Mouse (Mus musculus) cerebellum, adult 18-20 months (tissue): Measurements from ENCODE around the gene Dgkz.

Experiments used
- DNase-seq, 2 experiments: peaks; one replicate each; pipeline ENCODE4 v3.0.0; 2021

Dgkz gene

DNA sequence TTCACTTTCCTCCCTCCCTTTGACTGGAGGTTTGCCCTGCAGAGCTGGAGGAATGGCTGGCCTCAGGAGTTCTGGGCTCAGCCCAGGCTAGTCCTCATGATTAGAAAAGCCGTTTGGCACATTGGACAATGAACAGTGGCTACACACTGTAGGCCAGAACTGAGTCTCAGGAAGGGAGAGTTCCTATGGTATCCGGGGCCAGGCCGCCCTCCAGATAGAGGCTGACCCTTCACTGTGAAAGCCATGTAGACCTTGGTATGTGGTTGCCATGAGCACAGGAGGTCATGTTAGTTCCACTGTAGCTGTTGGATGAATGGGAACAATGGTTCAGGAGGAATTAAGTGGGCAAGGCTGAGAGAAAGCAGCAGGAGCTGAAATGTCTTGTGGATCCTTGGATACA, 17.7 kb upstream of the Dgkz start:
- DNase-seq, result no peak

DNA sequence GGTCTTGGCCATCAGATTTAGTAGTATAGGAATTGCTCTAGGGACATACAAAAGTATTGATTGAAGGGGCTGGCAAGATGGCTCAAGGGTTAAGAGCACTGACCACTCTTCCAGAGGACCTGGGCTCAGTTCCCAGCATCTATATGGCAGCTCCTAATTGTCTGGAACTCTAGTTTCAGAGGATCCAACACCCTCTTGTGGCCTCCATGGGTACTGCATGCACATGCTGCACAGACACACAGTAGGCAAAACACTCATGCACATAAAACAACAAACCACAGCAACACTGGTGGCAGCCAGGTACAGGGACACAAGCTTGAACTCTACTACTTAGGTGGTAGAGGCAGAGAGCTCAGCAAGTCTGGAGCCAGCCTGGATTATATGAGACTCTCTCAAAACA, 14.1 kb upstream of the Dgkz start:
- DNase-seq, result no peak

DNA sequence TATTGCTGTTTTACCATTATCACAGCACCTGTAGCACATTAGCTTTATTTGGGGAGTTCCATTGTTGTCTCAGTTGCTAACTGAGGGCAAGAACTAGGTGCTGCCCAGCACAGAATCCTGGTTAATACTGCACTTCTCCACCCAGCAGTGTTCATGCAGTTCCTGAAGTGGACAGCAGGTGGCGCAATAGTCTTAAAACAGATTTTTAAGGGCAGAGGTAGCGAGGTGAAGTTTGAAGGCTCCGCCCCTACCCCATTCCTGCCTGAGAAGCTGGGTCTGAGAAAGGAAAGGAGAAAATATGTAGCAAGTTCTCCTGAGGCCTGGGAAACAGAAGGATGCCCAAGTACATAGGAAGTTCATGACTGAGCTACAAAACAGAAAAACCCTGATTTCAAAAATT, 11.9 kb upstream of the Dgkz start:
- peak; percentile 89 to 91 for DNase-seq

DNA sequence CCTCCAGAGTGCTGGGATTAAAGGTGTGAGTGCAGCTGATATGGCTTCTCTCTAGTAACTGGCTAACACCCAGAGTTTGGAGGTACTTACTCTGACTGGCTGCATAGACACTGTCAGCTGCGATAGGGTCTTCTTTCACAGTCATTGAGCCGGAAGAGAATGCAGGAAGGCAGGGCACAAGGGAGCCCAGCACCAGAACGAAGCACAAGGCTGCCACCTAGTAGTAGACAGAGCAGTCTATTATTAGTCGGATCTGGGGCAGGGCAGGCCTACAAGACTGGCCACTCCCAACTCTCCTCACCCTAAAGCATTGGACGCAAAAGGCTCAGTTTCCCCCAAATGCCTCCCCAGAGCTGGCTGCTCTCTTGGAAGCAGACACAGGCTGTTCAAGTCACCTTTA, 10.4 kb upstream of the Dgkz start:
- peak in 1 of 2 experiments; percentile 43 for DNase-seq

DNA sequence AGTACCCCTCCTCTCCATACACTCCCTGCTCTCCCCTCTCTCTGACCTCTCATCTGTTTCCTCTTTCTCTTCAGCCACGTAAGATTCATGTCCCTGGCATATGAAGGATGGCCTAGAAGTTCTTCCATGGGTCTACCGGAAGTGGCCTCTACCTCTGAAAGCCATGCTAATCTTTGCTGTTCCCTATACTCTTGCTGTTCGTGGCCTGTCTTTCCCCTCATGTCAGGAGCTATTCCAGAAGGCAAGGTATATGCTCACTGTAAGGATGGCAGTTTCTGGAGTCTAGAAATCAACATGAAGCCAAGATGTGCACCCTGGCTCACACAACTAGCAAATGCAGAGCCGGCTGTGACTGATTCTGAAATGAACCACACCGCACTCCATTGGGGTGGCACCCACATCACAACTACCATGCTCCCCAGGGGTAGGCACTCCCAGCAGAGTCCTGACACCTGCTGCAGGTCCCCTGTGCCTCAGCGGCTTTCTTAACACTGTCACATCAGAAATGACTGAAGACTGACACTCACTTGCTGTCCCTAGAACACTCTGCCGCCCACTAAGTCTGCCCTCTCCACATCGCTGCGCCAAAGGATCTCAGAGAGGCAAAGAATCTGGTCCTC, 9.4 kb upstream of the Dgkz start:
- no peak for DNase-seq

DNA sequence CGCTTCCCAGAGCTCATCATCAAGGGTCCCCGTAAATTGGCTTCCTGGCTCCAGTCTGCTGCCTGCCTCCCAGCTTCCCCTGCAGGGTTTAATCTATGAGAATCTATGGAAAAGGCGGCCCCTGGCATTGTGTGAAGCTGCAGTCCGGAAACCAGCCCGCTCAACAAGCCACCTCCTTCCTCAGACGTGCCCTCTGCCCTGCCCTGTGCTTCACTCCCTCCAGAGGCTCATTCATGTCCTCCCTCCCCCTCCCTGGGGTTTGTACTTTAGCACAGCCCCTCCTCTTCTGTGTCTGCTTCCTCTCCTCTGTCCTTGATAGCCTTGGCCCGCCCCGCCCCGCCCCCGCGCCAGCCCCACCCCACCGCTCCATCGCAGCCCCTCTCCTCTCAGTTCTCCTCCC, 8.8 kb upstream of the Dgkz start:
- no peak for DNase-seq

DNA sequence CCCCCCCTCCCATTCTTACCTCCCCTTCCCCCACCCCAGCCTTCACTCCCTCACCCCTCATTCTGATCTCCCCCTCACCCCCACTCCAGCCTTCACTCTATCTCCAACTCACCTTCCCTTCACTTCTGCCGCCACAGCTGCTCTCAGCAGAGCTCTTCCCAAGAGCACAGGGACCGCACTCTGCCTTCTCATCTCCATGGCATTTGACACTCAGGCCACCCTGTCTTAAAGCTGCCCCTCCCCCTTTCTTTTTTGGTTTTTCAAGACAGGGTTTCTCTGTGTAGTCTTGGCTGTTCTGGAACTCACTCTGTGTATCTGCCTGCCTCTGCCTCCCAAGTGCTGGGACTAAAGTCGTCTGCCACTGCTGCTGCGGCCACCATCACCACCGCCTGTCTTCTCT, 5.2 kb upstream of the Dgkz start:
- no peak for DNase-seq

DNA sequence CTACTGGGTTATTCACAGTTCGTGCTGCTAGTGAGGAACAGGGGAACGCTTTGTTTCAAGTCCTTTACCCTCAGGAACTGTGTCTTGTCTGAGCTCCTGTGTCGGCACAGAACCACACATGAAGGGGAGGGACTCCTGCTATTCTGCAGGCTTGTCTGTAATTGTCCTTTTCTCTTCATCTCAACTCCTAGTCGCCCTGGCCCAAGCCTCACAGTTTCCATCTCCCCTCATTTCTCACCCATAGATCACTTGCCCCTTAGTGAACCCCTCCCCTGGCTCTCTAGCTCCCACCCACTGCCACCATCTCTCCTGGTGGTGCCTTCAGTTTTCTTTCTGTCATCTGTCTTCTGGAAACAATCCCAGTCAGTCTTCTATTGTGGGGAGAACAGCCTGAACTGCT, 4.6 kb upstream of the Dgkz start:
- no peak for DNase-seq

DNA sequence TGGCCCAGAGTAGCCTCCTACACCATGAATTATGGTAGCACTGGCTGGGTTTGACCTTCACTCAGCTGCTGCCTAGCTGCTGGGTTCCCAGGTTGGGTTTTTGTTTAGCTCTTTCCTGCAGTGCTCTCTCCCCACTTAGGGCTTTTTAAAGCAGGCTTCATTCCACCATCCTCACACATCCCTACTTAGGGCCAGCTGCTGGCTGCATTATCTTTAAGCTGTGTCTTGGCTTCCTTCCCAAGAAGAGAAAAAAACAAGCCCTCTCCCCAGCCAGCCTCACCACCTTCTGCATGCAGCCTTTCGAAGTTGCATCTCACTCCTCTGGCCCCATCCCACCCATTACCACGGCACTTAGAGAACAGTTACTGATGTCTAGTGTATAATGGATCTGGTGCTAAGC, 2.9 kb upstream of the Dgkz start:
- no peak for DNase-seq

DNA sequence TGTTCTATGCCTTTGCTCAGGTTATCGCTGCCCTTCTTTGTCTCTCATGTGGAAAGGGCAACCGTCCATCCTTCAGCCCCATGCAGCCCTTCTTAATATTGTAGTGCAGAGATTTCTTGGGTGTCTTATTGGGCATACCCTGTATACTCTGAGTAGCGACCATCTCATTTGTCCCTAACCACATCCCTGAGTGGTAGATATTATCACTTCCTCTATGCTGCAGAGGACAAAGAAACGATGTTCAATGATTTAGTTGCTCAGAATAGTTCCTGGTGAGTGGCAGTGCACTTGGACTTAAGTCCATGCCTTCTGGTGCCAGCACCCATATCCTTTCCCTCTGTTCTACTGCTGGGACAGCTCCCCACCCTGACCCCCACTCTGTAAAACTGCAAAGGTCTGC, 2.3 kb upstream of the Dgkz start:
- DNase-seq, result no peak

DNA sequence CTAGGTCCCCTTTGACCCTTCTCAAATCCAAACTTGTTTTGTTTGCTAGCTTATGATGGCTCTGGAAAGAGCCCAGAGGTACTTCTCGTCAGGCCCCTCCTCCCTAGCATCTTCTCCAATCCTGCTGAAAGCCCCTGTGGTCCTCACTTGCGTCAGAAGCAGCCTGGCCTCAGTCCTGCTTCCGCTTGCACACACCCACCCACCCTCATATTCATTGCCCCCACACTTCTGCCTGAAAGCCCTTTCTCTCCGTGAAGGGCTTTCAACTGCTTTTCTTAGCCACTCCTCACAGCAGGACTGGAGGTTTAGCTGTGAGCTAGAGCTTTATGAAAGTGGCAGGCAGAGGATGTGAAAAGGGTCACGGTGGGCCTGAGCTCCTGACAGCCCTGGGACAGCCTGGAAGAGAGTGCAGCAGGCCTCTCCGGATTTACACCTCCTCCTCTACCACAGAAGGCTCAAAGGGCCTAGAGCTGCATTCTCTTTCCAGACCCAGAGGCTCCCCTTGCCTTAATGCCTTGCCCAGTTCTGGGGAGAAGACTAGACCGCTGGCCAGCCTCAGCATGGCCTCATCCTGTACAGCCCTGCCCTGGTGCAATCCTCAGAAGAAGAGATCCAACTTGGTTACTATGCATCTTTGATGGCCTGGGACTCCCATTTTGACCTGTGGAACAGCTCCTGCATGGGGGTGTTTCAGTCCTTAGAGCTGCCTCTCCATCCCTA, 2.1 kb downstream of the Dgkz start:
- peak in 1 of 2 experiments; percentile 18 for DNase-seq

DNA sequence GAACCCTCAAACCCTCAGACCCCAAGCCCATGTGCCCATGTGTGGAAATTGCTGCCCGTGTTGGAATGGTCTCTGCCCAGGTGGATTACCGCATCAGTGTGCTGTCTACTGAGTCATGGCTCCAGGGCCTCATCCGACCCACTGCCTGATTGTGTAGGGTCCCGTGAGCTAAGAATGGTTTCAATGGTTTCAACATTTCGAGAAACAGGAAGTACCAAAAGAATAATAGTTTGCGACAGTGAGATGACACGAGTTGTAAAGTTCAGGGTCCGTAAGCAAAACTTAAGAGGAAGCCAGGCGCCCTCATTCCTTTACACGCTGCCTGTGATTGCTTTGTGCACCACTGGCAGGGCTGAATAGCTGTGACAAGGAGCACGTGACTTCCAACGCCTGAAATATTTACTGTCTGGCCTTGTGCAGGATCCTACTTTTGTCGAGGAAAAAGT, 3.5 kb downstream of the Dgkz start:
- DNase-seq, result peak in 1 of 2 experiments; percentile 29

DNA sequence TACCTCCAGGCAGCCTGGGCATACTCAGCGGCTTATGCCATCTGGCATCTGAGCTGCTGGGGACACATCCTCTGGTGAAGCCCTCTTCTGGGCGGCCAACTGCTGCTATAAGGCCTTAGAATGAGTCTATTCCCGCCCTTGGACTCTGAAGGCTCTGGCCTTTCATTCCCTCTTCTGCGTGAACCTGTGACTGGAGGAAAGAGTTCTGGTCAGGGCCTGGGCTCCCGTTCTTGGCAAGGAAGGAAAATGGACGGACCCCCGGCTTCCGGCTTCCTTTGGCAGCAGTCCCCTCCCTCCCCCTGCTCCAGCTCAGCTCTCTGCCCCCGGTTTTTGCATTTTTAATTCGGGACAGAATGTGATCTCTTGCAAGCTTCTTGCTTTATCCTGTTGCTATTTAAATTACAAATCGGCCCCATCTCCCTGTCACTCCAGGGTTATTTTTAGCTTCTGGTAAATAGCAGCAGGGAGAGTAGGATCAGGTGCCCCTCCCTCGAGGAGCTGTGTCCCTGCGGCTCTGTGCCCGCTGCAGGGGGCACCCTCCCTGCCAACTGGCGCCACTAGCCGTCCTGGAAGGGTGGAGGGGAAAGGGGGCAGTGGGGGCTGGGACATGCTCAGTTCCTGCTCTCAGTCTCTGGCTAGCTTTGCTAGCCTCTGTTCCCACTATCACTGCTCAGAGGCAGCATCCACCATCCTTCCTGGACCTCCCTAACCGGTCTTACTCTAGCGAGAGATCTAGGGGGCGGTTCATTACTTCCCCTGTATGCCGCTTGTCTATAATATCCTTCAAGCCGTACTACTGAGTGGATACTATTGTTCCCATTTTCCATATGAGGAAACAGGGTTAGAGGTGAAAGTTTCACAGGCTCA, 4.2 kb downstream of the Dgkz start:
- DNase-seq, result peak; percentile 85 to 87

DNA sequence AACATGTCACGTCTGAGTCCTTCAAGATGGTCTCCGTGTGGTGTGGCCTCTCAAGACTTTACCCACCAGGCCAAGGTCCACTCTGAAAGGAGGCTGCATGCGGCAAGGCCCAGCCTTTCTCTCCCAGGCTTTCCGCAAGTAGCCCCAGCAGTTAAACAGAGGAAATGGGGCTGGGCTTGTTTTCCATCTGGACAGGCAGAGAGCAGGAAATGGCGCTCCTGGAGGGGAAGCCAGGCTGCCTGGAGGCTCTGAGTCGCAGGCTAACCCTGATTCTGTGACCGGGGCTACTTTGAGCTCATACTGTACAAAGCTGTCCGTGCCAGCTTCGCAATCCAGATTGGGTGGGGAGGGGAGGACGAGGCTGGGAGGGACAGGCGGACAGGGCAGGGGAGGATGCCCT, 7.7 kb downstream of the Dgkz start:
- DNase-seq, result peak in 1 of 2 experiments; percentile 29

DNA sequence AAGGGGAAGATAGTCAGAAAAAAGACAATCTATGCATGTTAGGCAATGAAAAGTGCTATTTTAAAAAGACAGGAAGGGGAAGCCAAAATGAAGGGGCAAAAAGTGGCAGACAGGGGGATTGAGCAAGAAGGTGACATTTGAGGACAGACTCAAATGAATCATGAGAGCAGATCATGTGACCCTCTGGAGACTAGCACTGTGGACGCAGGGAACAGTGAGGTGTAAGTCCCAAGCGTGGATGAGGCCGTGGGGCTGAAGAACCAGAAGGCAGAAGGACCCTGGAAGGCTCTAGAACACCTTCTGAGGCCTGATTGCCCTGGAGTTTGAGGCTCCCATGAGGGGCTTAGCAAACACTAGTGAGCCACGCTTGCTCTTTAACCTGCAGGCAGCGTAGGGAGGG, 9.3 kb downstream of the Dgkz start:
- no peak for DNase-seq

DNA sequence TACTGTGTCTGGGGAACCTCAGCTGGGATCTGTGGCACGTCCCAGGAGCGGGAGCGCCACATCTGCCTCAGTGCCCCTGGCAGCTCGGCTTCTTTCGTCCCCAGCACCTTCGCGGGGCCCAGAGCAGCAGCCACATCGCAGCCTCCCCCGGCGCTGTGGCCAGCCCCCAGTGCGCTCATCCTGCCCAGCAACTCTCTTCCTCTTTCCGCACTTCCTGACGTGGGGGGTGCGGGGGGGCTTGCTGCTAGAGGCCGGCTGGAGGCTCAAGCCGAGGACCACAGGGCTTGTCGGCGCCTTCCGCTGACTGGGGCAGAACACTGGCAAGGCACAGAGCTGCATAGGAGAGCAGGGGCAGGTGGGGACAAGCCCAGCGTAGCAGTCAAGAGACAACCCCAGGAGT, 10.2 kb downstream of the Dgkz start:
- DNase-seq, result peak in 1 of 2 experiments; percentile 25

DNA sequence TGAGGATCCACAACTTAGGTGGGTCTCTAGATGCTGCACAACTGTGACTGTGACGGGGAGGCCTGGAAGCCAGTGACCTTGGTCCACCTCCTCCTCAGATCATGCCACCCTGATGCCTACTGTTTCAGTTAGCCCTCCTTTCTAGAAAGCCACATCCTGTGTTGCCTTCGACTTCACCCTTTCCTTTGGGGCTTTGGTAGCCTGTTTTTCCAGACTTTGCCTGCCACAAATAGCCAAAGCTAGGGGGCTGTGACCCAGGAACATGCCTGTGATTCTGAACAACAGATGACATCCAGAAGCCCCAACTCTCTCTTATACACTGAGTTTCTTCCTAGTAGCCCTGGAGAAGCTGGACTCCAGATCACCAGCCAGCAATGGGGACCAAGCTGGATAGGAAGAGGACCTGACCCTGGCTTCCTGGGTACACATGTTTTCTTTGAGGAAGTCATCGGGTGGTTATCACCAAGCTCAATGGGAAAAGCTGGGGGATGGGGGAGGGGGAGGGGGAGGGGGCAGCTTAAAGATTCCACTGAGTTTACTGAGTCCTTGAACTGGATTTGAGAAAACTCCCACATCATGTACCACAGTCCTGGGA, 11.0 kb downstream of the Dgkz start:
- no peak for DNase-seq

DNA sequence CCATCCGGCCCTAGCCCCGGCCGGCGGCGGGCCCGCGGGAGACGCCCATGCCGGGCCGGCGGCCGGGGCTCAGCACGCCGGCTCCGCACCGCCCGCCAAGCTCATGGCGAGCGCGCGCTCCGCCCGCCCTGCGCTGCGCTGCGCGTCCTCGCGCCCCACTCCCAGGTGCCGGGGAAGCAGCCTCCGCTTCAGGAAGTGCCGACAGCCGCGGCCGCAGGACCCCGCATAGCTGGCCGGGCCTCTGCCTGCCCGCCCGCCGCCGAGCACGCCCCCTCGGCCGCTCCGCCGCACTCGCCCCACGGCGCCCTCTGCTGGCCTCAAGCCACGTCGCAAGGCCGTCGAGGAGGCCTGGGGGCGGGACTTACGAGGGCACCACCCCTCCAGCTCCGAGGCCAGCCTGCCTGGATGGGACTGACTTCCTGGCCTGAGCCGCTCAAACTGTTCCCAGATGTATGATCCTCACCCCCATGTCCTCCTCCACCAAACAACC, 12.2 kb downstream of the Dgkz start:
- DNase-seq, result peak; percentile 94 to 98

DNA sequence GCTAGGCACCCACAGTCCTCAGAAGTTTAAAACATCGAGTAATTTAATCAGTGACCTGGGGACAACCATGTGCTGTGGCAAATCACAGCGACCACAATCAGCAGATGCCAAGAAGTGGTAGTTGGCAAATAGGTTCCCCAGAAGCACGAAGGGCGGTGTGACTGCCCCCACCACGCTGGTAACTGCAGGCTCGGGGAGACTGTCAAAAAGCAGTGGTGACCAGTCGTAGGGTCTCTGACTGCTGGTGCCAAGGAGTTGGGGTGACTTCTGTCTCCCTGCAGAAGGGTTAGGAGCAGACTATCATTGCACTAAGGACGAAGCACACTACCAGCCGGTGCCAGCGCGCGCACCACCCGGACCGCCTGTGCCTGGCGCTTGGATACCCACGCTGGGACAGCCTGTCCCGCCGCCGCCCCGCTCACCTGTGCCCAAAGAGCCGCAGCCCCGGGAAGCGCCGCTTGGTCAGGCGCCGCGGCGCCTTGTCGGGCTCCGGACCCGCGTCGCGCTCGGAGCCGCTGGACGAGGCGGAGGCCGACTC, 12.7 kb downstream of the Dgkz start:
- peak; percentile 51 to 72 for DNase-seq

DNA sequence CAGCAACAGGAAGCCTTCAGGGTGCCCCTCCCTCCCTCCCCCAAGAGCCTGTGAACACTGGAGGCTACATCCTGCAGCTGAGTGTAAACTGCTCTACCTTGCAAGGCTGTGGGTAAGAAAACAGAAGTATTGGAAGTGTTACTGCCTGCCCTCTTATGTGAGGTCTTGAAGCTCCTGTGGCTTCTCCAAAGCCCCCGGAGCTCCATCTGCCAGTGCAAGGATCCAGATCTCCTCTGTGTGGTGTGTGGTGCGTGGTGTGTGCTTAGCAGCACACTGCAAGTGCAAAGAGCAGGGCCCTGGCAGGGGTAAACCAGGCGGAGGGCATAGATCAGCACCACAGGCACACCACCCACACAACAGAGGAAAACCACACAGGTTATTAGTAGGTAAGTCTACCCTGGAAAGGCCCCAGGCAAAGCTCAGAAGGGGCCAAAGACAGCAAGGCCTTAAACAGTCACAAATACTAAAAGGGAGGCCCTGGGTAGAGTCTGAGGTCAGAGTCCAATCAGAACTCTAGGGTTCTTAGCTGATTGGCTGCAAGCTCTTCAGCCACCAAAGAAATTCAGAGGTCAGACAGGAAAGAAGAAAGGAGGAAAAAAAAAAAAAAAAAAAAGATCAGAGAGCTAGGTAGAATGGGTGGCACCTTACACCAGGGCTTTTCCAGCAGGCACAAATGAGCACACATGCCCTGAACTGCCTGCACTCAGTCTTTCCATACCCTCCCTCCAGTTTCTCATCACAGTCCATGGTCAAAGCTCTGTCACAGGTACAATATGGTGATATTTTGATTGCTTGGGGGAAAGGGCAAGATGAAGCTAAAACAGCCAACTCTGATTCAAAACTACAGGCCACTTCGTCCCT, 13.5 kb downstream of the Dgkz start:
- peak in 1 of 2 experiments; percentile 41 for DNase-seq

DNA sequence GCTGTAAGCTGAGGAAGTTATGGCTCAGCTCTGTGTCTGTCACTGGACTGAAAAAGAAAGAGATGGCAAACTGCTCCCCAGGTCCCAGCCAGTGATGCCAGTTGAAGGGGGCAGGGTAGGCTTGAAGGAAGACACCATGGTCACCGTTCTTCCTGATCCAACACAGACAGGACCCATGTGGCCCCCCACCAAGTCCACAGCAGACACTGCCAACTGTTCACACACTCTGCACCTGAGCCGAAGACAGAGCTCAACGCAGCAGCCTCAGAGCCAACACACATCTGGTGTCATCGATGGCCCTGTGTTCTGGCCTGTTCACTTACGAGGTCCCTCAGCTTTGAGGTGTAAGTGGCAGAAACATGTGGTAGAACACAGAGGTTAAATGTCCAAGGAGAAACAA, 15.2 kb downstream of the Dgkz start:
- peak; percentile 36 to 42 for DNase-seq
